Mouse (Mus musculus) myocyte (in vitro differentiated cells): Measurements from ENCODE around the gene Tacr2.

Source experiments
- CEBPB ChIP-seq: IDR thresholded peaks from 2 replicates; pipeline ENCODE4 v1.6.1; 2011; ENCODE audit warnings: mild to moderate bottlenecking, moderate library complexity; ENCODE audit not compliant: poor library complexity, insufficient read depth, severe bottlenecking
- E2F4 ChIP-seq: IDR thresholded peaks from one replicate; pipeline ENCODE4 v1.6.1; 2011; ENCODE audit warnings: mild to moderate bottlenecking, control low read depth, moderate library complexity; ENCODE audit not compliant: insufficient read depth
- MAX ChIP-seq: IDR thresholded peaks from one replicate; pipeline ENCODE4 v1.6.1; 2011; ENCODE audit warnings: low read depth, mild to moderate bottlenecking, control low read depth
- MYOD1 ChIP-seq, 3 experiments: IDR thresholded peaks; one replicate each; pipeline ENCODE4 v1.6.1; 2011; ENCODE audit warnings: control low read depth in 2 of 3, low read depth in 2 of 3, mild to moderate bottlenecking in 2 of 3, moderate library complexity in 1 of 3; ENCODE audit not compliant: insufficient read length in 2 of 3, control insufficient read depth in 1 of 3
- MYOG ChIP-seq, 3 experiments: IDR thresholded peaks; one replicate each; pipeline ENCODE4 v1.6.1; 2011; ENCODE audit warnings: control low read depth in 2 of 3, low read depth in 2 of 3, mild to moderate bottlenecking in 2 of 3; ENCODE audit not compliant: insufficient read length in 2 of 3, control insufficient read depth in 1 of 3, insufficient read depth in 1 of 3
- POLR2A ChIP-seq: IDR thresholded peaks from one replicate; pipeline ENCODE4 v1.6.1; 2011; ENCODE audit warnings: low read depth, mild to moderate bottlenecking, control low read depth, moderate library complexity; ENCODE audit not compliant: insufficient read length
- POLR2AphosphoS2 ChIP-seq: IDR thresholded peaks from one replicate; pipeline ENCODE4 v1.6.1; 2011; ENCODE audit warnings: low read depth, control low read depth; ENCODE audit not compliant: insufficient read length
- SRF ChIP-seq: IDR thresholded peaks from one replicate; pipeline ENCODE4 v1.6.1; 2011; ENCODE audit warnings: low read depth; ENCODE audit not compliant: control insufficient read depth, insufficient read length
- TCF12 ChIP-seq: IDR thresholded peaks from one replicate; pipeline ENCODE4 v1.6.1; 2011; ENCODE audit warnings: mild to moderate bottlenecking, control low read depth; ENCODE audit not compliant: poor library complexity, insufficient read depth, severe bottlenecking
- TCF3 ChIP-seq: IDR thresholded peaks from one replicate; pipeline ENCODE4 v1.6.1; 2011; ENCODE audit warnings: low read depth, control low read depth; ENCODE audit not compliant: insufficient read length
- USF1 ChIP-seq: IDR thresholded peaks from one replicate; pipeline ENCODE4 v1.6.1; 2011; ENCODE audit warnings: low read depth, mild to moderate bottlenecking, control low read depth, moderate library complexity

DNA sequence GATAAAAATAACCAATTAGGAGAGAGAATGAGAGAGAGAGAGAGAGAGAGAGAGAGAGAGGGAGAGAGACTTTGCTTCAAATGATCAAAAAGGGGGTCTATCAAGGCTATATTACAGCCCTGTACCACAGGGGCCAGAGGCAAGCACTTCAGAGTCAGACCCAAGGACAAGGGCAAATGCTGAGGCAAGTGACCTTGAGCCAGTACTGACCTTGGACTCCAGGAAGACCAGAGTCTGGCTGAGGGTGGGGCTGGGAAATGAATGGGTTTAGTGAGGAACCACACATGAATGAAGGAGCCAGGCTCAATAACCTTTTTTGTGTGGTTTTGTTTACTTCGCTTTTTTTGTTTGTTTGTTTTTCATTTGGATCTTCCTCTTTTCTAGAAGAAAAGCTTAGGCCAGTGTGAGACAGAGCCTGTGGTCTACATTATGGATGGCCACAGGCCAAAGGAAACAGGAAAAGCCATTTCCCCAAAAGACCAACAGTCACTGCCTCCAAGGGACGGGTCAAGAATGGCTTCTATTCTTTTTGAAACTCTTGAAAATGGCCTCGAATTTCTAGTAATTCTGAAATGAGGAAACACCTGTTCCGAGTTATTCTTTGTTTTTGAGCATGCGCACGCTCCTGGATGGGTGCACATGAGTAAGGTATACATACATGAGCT lies 35.4 kb downstream of the Tacr2 start:
- TF ChIP-seq SRF (no peak), MAX (no peak), USF1 (no peak), POLR2A (no peak), TCF12 (no peak), E2F4 (no peak), MYOD1 (IDR thresholded peaks at IDR 0.05; ENCODE audit: control insufficient read depth in 1 of 3, insufficient read length in 2 of 3, low read depth in 2 of 3) (no peak), TCF3 (no peak), POLR2AphosphoS2 (no peak), MYOG (IDR thresholded peaks at IDR 0.05; ENCODE audit: control insufficient read depth in 1 of 3, insufficient read depth in 1 of 3, insufficient read length in 2 of 3, low read depth in 2 of 3) (no peak), CEBPB (no peak)
